Mouse (Mus musculus) lung, postnatal 0 days (tissue): ENCODE data around the gene Fam173b. TPM values are rescaled to one million over a fixed set of nuclear protein-coding genes. Genes with fewer than 3 reads are reported as not detected.

Experiments used
- ATAC-seq: fragments of 200-750 bp; cut with Nextera tagmentation; 2 replicates; pipeline ENCODE4 v1.8.0; 2017; ENCODE audit warnings: moderate library complexity
- DNase-seq: peaks from one replicate; pipeline ENCODE4 v3.0.0-alpha.2; 2016; ENCODE audit warnings: low spot score
- H3K27ac ChIP-seq: fragments of 300-500 bp; sonication (generic); 2 replicates; pipeline ENCODE4 v1.5.1; 2014; ENCODE audit warnings: antibody characterized with exemption, mild to moderate bottlenecking, low read length, mixed read lengths
- H3K27me3 ChIP-seq: fragments of 300-500 bp; sonication (generic); replicated peaks from 2 replicates; pipeline ENCODE4 v1.6.1; 2014; ENCODE audit warnings: low read length, mixed read lengths; ENCODE audit not compliant: insufficient read depth
- H3K36me3 ChIP-seq: fragments of 300-500 bp; sonication (generic); 2 replicates; pipeline ENCODE4 v1.6.1; 2014; ENCODE audit warnings: low read length, mixed read lengths; ENCODE audit not compliant: insufficient read depth
- H3K4me1 ChIP-seq: fragments of 300-500 bp; sonication (generic); 2 replicates; pipeline ENCODE4 v1.6.1; 2014; ENCODE audit warnings: antibody characterized with exemption, low read depth, low read length, mixed read lengths; ENCODE audit not compliant: insufficient read depth
- H3K4me2 ChIP-seq: fragments of 300-500 bp; sonication (generic); replicated peaks from 2 replicates; pipeline ENCODE4 v1.6.1; 2014; ENCODE audit warnings: low read depth, mild to moderate bottlenecking, low read length, moderate library complexity, mixed read lengths
- H3K4me3 ChIP-seq: fragments of 300-500 bp; sonication (generic); 2 replicates; pipeline ENCODE4 v1.5.1; 2014; ENCODE audit warnings: low read depth, low read length
- H3K9ac ChIP-seq: fragments of 300-500 bp; sonication (generic); replicated peaks from 2 replicates; pipeline ENCODE4 v1.6.1; 2014; ENCODE audit warnings: low read depth, mild to moderate bottlenecking
- H3K9me3 ChIP-seq: fragments of 300-500 bp; sonication (generic); 2 replicates; pipeline ENCODE4 v1.6.1; 2016; ENCODE audit warnings: low read length, mixed read lengths
- CTCF ChIP-seq: IDR thresholded peaks from 2 replicates; pipeline ENCODE4 v1.5.1; 2016; ENCODE audit warnings: antibody characterized with exemption, mild to moderate bottlenecking
- EP300 ChIP-seq: IDR thresholded peaks from 2 replicates; pipeline ENCODE4 v1.6.1; 2016; ENCODE audit warnings: antibody characterized with exemption, mild to moderate bottlenecking, control low read depth
- WGBS: fragments of 180-500 bp; shearing (Covaris S2); extraction: QIAGEN DNeasy Blood & Tissue Kit; methylation state at CpG from one replicate; pipeline ENCODE4 v1.1.7; 2014; 5-methylcytosine and 5-hydroxymethylcytosine counted together
- polyA plus RNA-seq: library from polyadenylated mRNA; unstranded; fragments of >200 nt; fragmentation: Nextera tagmentation; extraction: Ambion mirVana; gene quantifications from 2 replicates; pipeline ENCODE4 v1.2.1, GENCODE M21; 2015

The Fam173b gene
- polyA plus RNA-seq, 1 experiment from 2014 or later = 9.8 TPM

GRCm38 (mm10) chr15:31660844-31661243 lies 59.2 kb downstream of the Fam173b start:
- Histone ChIP-seq H3K9ac (no peak overlapping the region), H3K36me3 (no peaks in the 10 kb centered on the region), H3K27ac (no peak overlapping the region), H3K27me3 (no peaks in the 10 kb centered on the region), H3K9me3 (no peaks in the 10 kb centered on the region), H3K4me3 (no peak overlapping the region), H3K4me1 (no peaks in the 10 kb centered on the region), H3K4me2 (no peak overlapping the region)
- no peak for ATAC-seq
- DNase-seq = no peak
- no peak for TF ChIP-seq EP300
- TF ChIP-seq CTCF = no peak
- 77% methylated on average over 9 of the region's 9 CpGs for WGBS

GRCm38 (mm10) chr15:31661802-31662201 lies 60.1 kb downstream of the Fam173b start:
- no peak for DNase-seq
- WGBS = 80% methylated on average over 4 of the region's 4 CpGs
- ATAC-seq = no peak
- no peaks in the 10 kb centered on the region for H3K4me1 ChIP-seq
- no peak overlapping the region for H3K9ac ChIP-seq
- H3K27ac ChIP-seq = no peak overlapping the region
- no peaks in the 10 kb centered on the region for H3K27me3 ChIP-seq
- no peaks in the 10 kb centered on the region for H3K36me3 ChIP-seq
- no peaks in the 10 kb centered on the region for H3K9me3 ChIP-seq
- no peak overlapping the region for H3K4me3 ChIP-seq
- TF ChIP-seq EP300 (no peak), CTCF (no peak)
- no peak overlapping the region for H3K4me2 ChIP-seq

GRCm38 (mm10) chr15:31663074-31663473 lies 61.4 kb downstream of the Fam173b start:
- no peaks in the 10 kb centered on the region for H3K9me3 ChIP-seq
- H3K9ac ChIP-seq = no peak overlapping the region
- peak; percentile 54; the same call in 1 of the 2 replicates for ATAC-seq
- H3K4me3 ChIP-seq = no peak overlapping the region
- WGBS = 42% methylated on average over 3 of the region's 3 CpGs
- no peak for TF ChIP-seq EP300
- TF ChIP-seq CTCF = no peak
- H3K27ac ChIP-seq = no peak overlapping the region
- no peaks in the 10 kb centered on the region for H3K36me3 ChIP-seq
- no peak overlapping the region for H3K4me2 ChIP-seq
- DNase-seq = peak; percentile 69
- H3K4me1 ChIP-seq = no peaks in the 10 kb centered on the region
- H3K27me3 ChIP-seq = no peaks in the 10 kb centered on the region

Other genes with a start within 250 kb of the Fam173b start
- 18.7 and 19.8 TPM in 2 replicates for gene Ankrd33b, start 234.1 kb upstream of the Fam173b start, polyA plus RNA-seq
- 7.4 and 10.4 TPM in 2 replicates for gene Ropn1l, start 148.1 kb upstream of the Fam173b start, polyA plus RNA-seq
- gene March6, start 70.8 kb upstream of the Fam173b start, polyA plus RNA-seq = 18.3 and 20.6 TPM in 2 replicates
- gene Cmbl, start 36.5 kb upstream of the Fam173b start, polyA plus RNA-seq = 12.2 and 13.5 TPM in 2 replicates
- 211 and 225 TPM in 2 replicates for gene Cct5, start within 50 bp of the Fam173b start, polyA plus RNA-seq